Mouse (Mus musculus): Measurements from ENCODE around the gene Ehd2. TPM values are rescaled to one million over a fixed set of nuclear protein-coding genes. Genes with fewer than 3 reads are reported as not detected.
A peak's percentile ranks its signal among the peaks of the same experiment; 100 is the strongest.

Ehd2 gene
- polyA plus RNA-seq, 1 experiment from 2014 or later = 48.1 TPM

- Histone ChIP-seq H3K4me2 (ENCODE audit: low read depth, low read length) (no peak overlapping the region), H3K27ac (ENCODE audit: low read length) (no peak overlapping the region), H3K4me3 (ENCODE audit: low read length) (no peak overlapping the region), H3K27me3 (replicated peaks; ENCODE audit: control insufficient read depth, insufficient read depth, low read length) (no peaks in the 10 kb centered on the region), H3K36me3 (ENCODE audit: control insufficient read depth, insufficient read depth, low read length) (peaks cover 17% of the 10 kb centered on the region), H3K4me1 (ENCODE audit: control insufficient read depth, insufficient read depth, low read length) (peaks cover 14% of the 10 kb centered on the region; the same call in 1 of the 2 replicates), H3K9ac (ENCODE audit: low read depth, low read length) (no peak overlapping the region), H3K9me3 (ENCODE audit: control insufficient read depth, low read length) (no peaks in the 10 kb centered on the region)
- 91% methylated on average over 7 of the region's 7 CpGs for WGBS
- peak; percentile 27 for ATAC-seq
These were observed 12.9 kb downstream of the Ehd2 start for GRCm38 (mm10) chr7:15954436-15954835.

GRCm38 (mm10) chr7:15953307-15954074 lies 13.9 kb downstream of the Ehd2 start:
- WGBS = 90% methylated on average over 13 of the region's 13 CpGs
- Histone ChIP-seq H3K9ac (ENCODE audit: low read depth, low read length) (no peak overlapping the region), H3K27me3 (replicated peaks; ENCODE audit: control insufficient read depth, insufficient read depth, low read length) (no peaks in the 10 kb centered on the region), H3K36me3 (ENCODE audit: control insufficient read depth, insufficient read depth, low read length) (peaks cover 17% of the 10 kb centered on the region), H3K4me3 (ENCODE audit: low read length) (no peak overlapping the region), H3K9me3 (ENCODE audit: control insufficient read depth, low read length) (no peaks in the 10 kb centered on the region), H3K4me2 (ENCODE audit: low read depth, low read length) (no peak overlapping the region), H3K27ac (ENCODE audit: low read length) (no peak overlapping the region), H3K4me1 (ENCODE audit: control insufficient read depth, insufficient read depth, low read length) (peaks cover 20% of the 10 kb centered on the region)
- ATAC-seq = no peak

GRCm38 (mm10) chr7:15952416-15952815 lies 15.0 kb downstream of the Ehd2 start:
- H3K9me3 ChIP-seq (ENCODE audit: control insufficient read depth, low read length) = no peaks in the 10 kb centered on the region
- WGBS = 63% methylated on average over 3 of the region's 3 CpGs
- no peak overlapping the region for H3K4me3 ChIP-seq (ENCODE audit: low read length)
- no peaks in the 10 kb centered on the region for H3K27me3 ChIP-seq (replicated peaks; ENCODE audit: control insufficient read depth, insufficient read depth, low read length)
- no peak overlapping the region for H3K27ac ChIP-seq (ENCODE audit: low read length)
- ATAC-seq = no peak
- H3K4me2 ChIP-seq (ENCODE audit: low read depth, low read length) = no peak overlapping the region
- peaks cover 12% of the 10 kb centered on the region for H3K36me3 ChIP-seq (ENCODE audit: control insufficient read depth, insufficient read depth, low read length)
- H3K9ac ChIP-seq (ENCODE audit: low read depth, low read length) = no peak overlapping the region
- peaks cover 28% of the 10 kb centered on the region for H3K4me1 ChIP-seq (ENCODE audit: control insufficient read depth, insufficient read depth, low read length)

DNA sequence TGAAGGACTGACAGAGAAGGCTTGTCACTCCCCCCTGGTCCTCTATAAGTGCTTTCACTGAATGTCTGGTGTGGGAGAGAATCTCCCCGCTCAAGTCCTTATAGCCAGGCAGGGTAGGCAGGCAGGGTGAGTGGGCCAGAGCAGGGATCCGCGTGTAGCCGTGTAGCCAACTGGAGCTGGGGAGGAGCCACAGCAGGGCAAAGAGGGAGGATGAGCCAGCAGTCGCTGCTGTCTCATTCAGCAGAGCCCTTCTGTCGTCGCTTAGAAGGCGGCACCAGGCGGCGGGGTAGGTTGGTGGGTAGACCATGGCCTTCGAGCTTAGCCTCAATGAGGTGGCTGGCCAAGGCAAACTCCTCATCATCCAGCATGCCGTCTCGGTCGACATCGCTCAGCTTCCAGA lies 17.4 kb downstream of the Ehd2 start:
- no peak overlapping the region for H3K9ac ChIP-seq (ENCODE audit: low read depth, low read length)
- no peaks in the 10 kb centered on the region for H3K27me3 ChIP-seq (replicated peaks; ENCODE audit: control insufficient read depth, insufficient read depth, low read length)
- no peak overlapping the region for H3K4me2 ChIP-seq (ENCODE audit: low read depth, low read length)
- WGBS = 86% methylated on average over 15 of the region's 15 CpGs
- H3K27ac ChIP-seq (ENCODE audit: low read length) = no peak overlapping the region
- no peak for ATAC-seq
- no peak overlapping the region for H3K4me3 ChIP-seq (ENCODE audit: low read length)
- H3K4me1 ChIP-seq (ENCODE audit: control insufficient read depth, insufficient read depth, low read length) = peaks cover 16% of the 10 kb centered on the region
- H3K9me3 ChIP-seq (ENCODE audit: control insufficient read depth, low read length) = no peaks in the 10 kb centered on the region
- peaks cover 12% of the 10 kb centered on the region for H3K36me3 ChIP-seq (ENCODE audit: control insufficient read depth, insufficient read depth, low read length)

DNA sequence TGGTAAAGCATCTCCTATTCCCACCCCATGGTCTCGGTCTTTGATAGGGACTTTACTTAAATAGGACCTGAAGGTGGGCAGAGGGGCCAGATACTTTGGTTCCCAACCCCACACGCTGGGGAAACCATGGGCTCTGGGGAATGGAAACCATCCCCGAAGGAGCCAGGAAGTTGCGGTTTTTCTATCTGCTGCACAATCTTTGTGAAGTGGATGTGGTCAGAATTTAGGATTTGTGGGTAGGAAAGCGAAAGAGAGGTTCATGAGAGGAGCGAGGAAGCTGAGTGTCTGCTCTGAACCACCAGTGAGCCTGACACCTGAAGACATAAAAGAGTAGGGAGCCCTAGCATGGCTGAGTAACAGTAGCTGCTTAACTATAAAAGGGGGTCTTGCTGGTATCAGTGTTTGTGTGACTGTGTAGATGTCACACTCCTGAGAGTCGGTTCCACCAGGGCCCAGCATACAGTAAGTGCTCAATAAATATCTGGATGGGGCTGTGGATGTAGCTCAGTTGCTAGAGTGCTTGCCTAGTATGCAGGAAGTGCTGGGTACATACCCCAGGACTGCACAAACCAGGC lies 18.1 kb downstream of the Ehd2 start:
- 77% methylated on average over 7 of the region's 7 CpGs for WGBS
- no peaks in the 10 kb centered on the region for H3K27me3 ChIP-seq (replicated peaks; ENCODE audit: control insufficient read depth, insufficient read depth, low read length)
- H3K9me3 ChIP-seq (ENCODE audit: control insufficient read depth, low read length) = no peaks in the 10 kb centered on the region
- H3K27ac ChIP-seq (ENCODE audit: low read length) = peak overlapping the region; percentile 62
- H3K36me3 ChIP-seq (ENCODE audit: control insufficient read depth, insufficient read depth, low read length) = peaks cover 12% of the 10 kb centered on the region
- H3K4me2 ChIP-seq (ENCODE audit: low read depth, low read length) = no peak overlapping the region
- H3K4me1 ChIP-seq (ENCODE audit: control insufficient read depth, insufficient read depth, low read length) = peaks cover 20% of the 10 kb centered on the region
- no peak overlapping the region for H3K4me3 ChIP-seq (ENCODE audit: low read length)
- ATAC-seq = no peak
- H3K9ac ChIP-seq (ENCODE audit: low read depth, low read length) = no peak overlapping the region; the same call in 1 of the 2 replicates

- no peaks in the 10 kb centered on the region for H3K9me3 ChIP-seq (ENCODE audit: control insufficient read depth, low read length)
- WGBS = 1% methylated on average over 23 of the region's 23 CpGs
- peaks cover 23% of the 10 kb centered on the region for H3K4me1 ChIP-seq (ENCODE audit: control insufficient read depth, insufficient read depth, low read length)
- H3K4me2 ChIP-seq (ENCODE audit: low read depth, low read length) = peak overlapping the region; percentile 64
- peak; percentile 79 for ATAC-seq
- peak overlapping the region; percentile 37 for H3K4me3 ChIP-seq (ENCODE audit: low read length)
- peaks cover 6% of the 10 kb centered on the region for H3K36me3 ChIP-seq (ENCODE audit: control insufficient read depth, insufficient read depth, low read length)
- no peaks in the 10 kb centered on the region for H3K27me3 ChIP-seq (replicated peaks; ENCODE audit: control insufficient read depth, insufficient read depth, low read length)
- H3K27ac ChIP-seq (ENCODE audit: low read length) = peak overlapping the region; percentile 62; the same call in 1 of the 2 replicates
- H3K9ac ChIP-seq (ENCODE audit: low read depth, low read length) = peak overlapping the region; percentile 65
These were observed 18.9 kb downstream of the Ehd2 start for GRCm38 (mm10) chr7:15948381-15948941.

GRCm38 (mm10) chr7:15947653-15948260 lies 19.6 kb downstream of the Ehd2 start:
- WGBS = 43% methylated on average over 4 of the region's 4 CpGs
- Histone ChIP-seq H3K27ac (ENCODE audit: low read length) (0 out of 2 replicates have a peak overlapping the region, but pooled peaks have one; percentile 5), H3K9ac (ENCODE audit: low read depth, low read length) (peak overlapping the region; percentile 65), H3K36me3 (ENCODE audit: control insufficient read depth, insufficient read depth, low read length) (peaks cover 3% of the 10 kb centered on the region; the same call in 1 of the 2 replicates), H3K4me3 (ENCODE audit: low read length) (0 out of 2 replicates have a peak overlapping the region, but pooled peaks have one; percentile 37), H3K27me3 (replicated peaks; ENCODE audit: control insufficient read depth, insufficient read depth, low read length) (no peaks in the 10 kb centered on the region), H3K4me2 (ENCODE audit: low read depth, low read length) (peak overlapping the region; percentile 64; the same call in 1 of the 2 replicates), H3K4me1 (ENCODE audit: control insufficient read depth, insufficient read depth, low read length) (peaks cover 23% of the 10 kb centered on the region), H3K9me3 (ENCODE audit: control insufficient read depth, low read length) (no peaks in the 10 kb centered on the region)
- ATAC-seq = no peak

- H3K4me1 ChIP-seq (ENCODE audit: control insufficient read depth, insufficient read depth, low read length) = peaks cover 23% of the 10 kb centered on the region
- H3K4me2 ChIP-seq (ENCODE audit: low read depth, low read length) = peak within 1 kb of the TSS; percentile 69
- no peaks in the 10 kb centered on the region for H3K27me3 ChIP-seq (replicated peaks; ENCODE audit: control insufficient read depth, insufficient read depth, low read length)
- peaks cover 14% of the 10 kb centered on the region for H3K36me3 ChIP-seq (ENCODE audit: control insufficient read depth, insufficient read depth, low read length)
- peak within 1 kb of the TSS; percentile 78 for H3K9ac ChIP-seq (ENCODE audit: low read depth, low read length)
- H3K27ac ChIP-seq (ENCODE audit: low read length) = peak within 1 kb of the TSS; percentile 96
- WGBS = 1% methylated on average over 59 of the region's 59 CpGs
- H3K4me3 ChIP-seq (ENCODE audit: low read length) = peak within 1 kb of the TSS; percentile 74
- peak; percentile 92 for ATAC-seq
- H3K9me3 ChIP-seq (ENCODE audit: control insufficient read depth, low read length) = no peaks in the 10 kb centered on the region
These were observed 21.4 kb downstream of the Ehd2 start, which contains the start of gene Nop53 for GRCm38 (mm10) chr7:15945721-15946536. TSS of gene Nop53 (minus strand) at chr7:15946074.
